Mouse (Mus musculus): ENCODE data around the gene Meis1. TPM values are rescaled to one million over a fixed set of nuclear protein-coding genes. Genes with fewer than 3 reads are reported as not detected.
A peak's percentile ranks its signal among the peaks of the same experiment; 100 is the strongest.

The Meis1 gene
- total RNA-seq, 2 experiments from 2014 or later = 37.8 to 41.6 TPM

DNA sequence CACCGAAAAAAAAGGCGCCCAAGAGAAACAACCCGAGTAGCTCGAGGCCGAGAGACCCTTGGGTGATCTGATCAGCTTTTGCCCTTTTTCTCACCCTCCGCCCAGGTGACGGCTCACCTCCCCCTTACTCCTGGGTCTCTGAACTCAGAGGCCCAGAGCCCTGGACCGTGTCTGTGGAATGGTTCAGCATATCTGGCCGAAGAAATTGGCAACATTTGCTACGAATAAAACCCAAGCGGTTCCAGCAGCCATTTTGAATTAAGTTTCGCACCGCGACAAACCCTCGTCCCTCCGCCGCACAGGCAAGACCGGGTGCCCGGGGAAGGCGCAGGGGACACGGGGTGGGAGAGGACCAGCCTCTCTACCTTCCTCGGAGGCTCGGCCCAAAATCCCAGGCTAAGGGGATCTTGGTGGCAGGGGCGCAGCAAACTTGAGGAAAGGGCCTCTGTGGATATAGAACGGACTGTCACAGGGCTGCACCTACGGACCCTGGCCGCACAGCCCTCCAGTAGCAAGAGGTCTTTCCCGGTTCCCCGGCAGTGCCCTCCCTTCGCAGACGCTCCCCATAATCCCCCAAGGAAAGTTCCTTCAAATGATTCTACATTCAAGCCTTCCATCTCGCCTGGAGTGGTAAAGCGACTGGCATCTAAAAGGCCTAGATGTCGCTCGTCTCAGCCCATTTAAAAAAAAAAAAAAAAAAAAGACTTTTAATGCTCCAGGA is 4.2 kb downstream of the Meis1 start:
- peak; percentile 58 for DNase-seq

DNA sequence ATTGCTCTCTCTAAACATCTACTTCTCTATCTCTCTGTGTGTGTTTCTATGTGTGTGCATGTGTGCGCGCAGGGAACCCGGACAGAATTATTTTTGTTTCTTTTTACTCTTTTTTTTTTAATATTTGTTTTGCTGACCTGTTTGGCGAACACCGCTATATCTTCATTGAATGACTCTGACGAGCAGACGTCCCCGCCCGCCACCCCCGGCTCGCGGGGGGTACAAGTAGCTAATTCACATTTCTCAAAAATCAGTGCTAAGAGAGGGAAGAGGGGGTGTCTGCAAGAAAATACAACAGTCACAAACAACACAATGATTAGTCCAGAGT is 4.7 kb downstream of the Meis1 start:
- DNase-seq = no peak

DNA sequence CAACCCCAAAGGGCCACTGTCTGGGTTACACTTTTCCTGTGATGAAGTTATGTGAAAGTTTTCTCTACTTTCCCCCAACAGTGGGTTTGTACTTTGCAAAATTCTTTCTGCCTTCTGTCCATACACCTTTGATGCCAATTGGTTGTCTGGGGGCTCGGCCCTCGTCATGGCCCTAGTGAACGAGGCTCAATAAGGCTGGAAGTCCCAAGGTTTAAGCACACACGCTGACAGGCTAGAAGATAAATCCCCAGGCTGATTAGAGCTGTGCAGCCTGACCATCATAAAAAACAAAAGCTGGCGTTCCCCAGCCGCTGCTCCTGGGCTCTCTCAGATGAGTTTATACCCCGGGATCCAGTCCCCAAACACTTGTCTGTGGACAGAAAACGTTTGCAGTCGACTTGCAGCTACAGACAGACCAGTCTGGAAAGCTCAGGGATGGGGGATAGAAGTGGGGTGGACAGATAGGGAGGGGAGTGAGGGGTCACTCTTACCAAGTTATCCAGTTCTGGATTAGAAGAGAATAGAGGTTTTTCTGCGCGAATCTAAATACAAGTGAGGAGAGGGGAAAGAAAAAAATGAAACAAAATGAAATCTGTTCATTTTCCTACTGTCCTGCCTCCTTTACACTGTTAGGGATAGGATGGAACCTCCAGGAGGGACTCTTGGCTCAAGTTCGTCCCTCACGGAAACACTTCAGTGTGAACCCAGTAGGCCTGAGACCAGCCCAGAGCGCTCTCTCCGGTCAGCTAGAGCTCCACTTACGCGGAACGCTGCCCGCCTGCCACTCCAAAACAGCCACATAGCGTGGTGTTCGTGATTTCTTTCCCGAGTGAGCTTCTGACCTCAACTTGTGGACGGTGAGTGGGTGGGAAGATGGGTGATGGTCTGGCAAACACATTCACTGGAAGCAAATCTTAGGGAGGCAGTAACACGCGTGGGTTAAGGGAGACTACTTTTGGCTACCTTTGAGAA is 5.4 kb downstream of the Meis1 start:
- DNase-seq = peak; percentile 64

DNA sequence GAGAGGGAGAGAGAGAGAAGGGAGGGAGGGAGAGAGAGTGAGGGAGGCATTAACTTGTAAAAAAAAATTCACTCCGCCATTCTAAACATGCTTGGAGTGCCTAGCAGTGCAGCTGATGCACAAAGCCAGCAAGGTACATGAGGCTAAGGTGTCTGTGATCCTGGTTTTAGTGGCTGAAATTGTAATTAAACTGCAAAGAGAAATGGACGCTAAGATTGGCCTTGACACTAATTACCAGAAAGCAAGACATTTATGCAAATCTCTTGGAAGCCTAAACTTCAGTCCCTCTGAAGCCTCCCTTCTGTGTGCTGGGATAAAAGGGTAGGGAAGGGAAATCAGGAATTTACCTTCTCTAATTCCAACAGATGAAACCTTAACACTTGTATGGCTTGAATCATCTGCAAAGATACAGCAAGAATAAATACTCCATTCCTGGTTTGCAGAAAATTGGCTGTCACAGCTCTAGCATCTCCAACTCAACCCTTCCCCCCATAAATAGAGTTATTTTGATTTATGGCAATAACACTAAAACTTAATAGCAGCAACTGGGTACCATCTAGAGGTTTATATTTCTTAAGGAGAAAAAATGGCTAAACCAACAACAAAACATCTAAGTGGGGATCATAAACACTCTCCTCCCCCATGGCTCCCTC is 6.2 kb downstream of the Meis1 start:
- no peak for DNase-seq

DNA sequence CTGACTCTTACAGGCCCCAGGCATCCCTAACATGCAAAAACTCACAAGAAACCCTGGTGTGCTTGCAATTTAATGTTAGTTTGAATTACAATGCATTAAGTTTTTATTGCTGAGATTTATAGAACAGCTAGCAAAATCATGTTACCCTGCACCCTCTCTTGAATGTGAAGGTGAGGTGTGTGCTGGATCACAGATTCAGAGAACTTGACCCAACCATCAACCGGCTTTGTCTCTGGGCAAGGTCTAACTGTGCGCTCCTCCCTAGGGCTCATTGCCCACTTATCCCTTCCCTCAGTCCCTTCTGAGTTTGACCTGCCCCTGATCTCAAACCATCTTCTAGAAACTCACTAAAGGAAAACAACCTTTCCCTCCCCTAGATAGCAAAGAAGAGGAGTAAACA is 6.8 kb downstream of the Meis1 start:
- no peak for DNase-seq

DNA sequence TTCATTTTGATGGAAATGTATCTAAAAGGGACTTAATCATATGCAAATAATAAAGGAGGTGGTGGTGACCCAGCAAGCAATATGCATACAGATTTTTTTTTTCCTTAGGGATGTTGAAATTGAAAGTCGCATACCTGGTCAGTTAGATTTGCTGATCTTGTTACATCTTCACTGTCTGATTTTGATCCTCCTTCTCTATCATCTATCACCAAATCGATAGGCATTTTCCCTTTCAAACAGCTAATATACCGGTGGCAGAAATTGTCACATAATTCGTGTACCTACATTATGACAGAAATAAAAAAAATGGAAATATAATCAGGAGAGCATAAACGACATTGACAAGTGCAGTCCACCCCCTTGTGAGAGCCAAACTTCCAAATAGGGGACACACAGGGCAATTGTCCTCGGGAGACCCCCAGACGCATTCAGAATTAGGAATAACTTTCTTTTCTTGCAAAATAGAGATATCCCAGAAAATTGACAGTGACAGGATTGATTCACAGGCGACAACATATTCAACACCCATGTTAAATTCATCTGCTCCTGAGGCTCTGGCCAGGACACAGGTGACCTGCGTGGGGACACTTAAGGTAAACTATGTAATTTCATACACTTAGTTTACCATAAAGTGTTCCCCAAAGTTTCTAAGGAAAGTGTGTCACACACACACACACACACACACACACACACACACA is 7.5 kb downstream of the Meis1 start:
- DNase-seq = no peak

DNA sequence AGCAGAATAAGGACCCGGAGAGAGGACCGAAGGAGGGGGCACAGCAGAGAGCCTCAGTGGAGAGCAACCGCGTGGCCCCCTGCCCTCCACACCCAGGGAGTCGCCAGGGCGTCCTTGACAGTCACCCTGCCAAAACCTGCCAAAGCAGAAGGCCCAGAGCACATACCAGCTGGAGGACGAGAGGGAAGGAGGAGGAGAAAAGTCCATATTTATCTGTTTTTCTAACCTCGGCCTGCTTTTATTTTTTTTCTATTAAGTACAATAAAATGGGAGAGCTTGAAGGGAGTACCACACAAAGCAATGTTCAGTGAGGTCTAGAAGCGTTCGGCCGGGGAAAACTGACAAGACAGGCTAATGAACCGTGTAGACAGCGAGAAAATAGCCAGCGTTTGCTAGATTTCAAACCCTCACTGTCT is 8.4 kb downstream of the Meis1 start:
- DNase-seq = peak; percentile 56

DNA sequence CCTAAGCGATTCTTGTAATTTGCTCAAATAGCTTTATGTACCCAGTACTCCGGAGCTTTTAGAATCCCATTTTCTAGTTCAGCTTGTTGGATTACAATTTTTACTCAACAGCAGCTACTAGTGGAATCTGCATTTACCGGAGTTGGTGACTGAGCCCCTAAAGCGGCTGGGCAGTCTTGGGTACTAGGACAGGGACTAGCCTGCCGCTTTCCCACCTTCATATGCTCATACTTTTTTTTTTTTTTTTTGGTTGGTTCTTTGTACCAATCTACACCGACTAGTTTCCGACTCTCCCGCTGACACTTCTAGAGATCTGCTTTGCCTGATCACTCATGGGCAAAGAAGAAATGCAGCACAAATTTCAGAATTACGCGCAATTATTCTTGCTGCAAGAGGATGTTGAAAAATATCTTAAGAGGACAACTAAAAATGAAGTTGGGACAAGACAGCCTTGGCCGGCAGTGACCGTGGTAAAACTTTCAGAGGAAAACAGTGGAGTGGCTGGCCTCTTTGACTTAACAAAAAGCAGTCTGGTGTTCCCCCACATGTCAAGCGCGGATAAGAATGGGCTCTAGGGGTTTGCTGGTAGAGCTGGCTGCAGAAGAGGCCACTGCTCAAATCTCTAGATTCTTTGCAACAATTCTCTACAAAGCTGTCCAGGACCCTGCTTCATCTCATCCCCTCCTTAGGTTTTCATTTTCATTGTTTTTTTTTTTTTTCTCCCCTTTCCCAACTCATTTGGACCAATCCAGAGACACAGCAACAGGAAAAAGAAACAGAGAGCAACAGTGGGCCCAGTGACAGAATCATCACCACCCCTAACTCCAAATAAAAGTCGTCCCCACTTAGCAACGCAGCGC is 9.0 kb downstream of the Meis1 start:
- DNase-seq = peak; percentile 34

DNA sequence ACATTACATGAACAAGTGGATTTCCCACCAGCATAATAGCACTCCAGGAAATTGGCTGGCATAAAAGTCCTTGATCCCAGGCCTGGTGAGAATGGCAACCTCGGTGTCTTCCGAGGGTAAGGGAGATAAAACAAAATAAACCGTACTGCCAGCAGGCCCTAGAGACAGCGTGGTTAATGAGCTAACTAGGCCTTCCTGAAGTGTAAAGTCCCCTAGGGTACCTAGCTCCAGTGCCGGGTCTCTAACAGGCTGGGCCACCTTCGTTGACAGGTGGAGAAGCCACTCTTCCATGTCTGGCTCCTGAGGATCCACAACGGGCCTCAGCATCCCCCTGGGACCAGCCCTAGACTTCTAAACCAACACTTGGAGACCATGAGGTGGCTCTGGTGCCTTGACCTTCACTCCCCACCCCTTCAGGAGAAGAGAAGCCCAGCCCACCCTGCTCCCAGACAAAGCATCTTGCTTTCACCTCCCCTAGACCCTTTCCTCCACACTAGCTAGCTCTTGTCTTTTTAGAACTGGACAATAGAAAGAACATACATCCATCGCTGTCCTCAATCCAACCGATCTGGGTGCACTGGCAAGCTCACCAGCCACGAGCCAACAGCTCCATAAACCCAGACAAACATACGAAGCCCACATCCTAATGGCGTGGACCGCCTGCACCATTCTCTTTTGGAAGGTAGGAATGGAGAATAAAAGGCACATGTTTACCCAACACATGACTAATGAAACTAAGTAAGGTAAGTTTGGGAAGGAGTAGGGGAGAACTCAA is 10.0 kb downstream of the Meis1 start:
- DNase-seq = no peak

DNA sequence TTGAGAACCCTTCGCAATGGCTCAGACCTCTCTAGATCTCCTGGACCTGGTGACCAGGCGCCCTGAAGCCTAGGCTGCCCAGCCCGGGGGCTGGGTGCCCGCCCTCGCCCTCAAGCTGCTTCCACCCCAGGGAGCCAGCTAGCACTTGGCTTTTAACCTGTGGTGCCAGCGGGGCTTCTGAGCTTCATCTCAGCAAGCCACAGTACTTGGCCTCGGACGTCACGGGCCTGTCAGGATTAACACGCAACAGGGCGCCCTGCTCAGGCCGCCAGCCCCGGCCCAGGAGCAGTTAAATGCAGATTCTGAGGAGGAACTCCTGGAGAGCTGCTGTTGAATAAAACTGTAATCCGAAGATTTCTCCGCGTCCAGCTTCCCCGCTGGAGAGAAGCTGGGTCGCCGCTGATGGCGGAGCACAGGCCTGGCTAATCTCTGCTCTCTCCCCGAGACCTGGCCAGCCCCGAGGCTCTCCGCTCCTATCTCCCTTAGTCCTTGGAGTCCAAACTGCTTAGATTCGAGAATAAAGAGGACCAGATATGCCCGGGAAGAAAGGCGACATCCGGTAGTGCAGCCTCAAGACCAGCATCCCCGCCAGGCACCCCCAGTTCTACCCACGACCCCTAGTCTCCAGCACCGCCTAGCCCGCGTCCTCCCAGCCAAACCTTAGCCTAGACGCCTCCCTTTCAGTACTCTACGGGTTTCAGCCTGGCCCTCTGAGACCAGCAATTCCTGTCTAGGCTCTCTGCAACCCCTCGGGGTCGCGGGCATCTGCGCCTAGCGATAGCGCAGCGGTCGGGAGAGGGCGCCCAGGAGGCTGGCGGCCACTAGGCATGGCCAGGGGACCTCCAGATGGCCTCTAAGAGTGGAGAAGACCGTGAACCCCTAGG is 11.0 kb downstream of the Meis1 start:
- DNase-seq = peak; percentile 64

DNA sequence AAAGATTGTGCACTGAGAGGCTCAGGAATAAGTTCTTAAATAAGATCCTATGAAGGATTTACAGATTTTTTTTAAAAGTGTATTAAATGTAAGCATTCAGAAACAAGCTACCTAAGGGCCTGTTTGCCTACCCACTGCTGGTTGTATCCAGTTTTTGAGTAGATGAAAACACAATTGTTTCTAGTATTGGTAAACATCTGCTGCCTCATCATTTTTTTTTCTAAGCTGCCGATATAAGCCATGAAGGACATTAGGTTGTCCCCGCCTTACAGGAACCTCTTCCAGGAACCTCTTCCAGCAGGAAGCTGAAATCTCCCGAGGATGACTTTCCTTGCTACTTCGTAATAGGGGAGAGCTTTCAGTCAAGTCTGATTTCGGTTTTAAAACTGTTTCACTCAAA is 11.7 kb downstream of the Meis1 start:
- no peak for DNase-seq

DNA sequence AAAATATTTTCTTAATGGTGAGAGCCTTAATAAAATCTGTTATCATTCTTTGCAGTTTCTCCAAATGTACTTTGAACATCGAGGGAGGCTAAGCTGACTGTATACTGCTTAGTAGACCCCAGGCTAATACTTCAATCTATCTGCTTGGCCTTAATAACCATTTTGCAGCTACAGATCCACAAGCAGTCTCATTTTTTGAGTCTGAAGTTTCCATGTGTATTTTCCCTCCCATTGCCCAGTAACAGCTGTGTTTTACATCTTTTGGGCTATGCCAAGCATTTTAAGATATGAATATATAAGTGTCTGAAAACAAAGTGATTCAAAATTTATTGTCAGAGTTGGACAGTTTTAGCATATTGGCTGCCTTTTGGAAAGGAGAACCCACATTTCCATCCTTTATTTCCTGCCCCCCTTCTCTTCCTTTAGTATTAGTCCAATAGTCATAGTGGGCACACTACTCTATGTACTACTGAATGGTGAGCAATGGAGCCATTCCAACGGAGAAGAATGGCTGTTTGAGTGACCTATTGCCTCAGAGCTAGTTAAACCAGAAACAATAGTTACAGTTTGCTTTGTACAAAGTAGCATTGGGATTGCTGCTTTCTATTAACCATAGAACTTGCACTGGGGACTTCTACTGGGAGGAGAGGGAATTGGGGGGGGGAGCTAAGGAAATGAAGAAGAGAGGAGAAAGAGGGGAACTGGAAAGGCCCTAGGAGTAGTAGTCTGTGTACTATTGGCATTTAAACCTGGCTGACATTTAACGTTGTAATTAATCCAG is 12.7 kb downstream of the Meis1 start:
- no peak for DNase-seq

DNA sequence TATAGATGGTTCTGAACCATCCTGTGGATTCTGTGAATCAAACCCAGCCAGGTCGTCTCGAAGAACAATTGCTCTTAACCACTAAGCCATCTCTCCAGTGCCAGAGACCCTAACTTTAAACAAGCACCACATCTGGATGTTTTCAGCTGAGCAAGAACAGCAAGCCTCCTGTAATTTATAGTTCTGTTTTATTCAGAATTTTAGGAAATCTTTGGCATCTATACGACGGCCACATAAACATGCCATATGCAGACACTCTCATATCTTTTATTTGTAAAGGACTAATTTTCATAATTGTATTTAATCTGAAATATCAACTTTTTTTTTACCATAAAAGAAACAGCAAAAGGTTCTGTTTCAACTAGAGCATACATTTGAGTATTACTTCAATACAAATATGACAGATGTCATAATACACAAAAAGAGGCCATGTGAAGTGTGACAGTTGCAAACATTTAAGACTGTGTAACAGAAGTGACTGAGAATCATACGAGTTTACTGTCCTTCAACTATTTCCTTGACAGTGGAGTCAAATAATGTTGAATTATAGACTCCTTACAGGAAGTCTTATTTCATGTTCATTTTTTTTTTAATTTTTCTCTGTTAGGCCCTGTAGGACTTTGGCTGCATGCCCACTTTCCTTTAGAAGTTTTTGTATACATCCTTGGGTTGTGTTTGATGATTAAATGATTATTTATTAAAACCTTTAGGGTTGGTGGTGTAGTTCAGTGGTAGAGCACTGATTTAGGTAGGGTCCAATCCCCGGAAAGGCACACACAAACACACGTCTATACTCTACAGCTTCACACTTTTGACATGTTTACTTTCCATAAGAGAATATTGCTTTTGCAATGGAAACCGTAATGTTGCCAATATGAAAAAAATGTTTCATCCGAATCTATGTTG is 13.5 kb downstream of the Meis1 start:
- no peak for DNase-seq

DNA sequence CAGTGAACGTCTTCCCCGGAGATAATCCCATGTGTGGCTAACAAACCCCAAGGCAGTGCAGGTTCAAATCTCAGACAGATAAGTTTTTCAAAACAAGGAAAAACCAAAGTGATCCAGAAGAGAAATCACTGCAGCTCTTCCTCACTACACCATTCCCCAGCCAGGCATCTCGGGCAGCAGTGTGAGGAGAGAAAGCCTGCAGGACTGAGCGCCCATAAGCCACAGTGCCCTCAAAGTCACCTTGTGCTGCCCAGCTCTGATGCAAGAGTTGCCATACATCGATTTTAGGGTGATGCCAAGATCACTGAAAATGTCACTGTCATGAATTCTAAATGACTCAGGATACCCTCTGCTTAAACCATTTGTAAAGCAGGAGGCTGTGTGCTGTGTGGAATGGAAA is 15.7 kb downstream of the Meis1 start:
- DNase-seq = no peak

DNA sequence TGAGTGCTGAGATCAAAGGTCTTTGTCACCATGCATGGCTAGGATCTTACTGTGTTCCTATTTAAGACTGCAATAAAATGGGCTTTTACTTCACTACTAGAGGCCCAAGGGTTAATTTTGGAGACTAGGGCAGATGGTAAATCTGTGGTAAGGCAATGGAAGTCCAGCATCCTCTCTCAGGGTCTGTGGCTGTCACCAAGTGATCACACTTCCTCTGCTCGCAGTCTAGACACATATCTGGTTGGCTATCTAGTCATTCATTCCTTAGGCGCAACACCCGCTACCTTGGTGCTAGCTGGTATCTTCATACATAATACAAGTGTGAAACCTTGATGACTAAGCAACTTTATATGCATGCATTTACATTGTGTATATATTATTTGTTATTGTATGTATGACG is 22.0 kb downstream of the Meis1 start:
- no peak for DNase-seq

DNA sequence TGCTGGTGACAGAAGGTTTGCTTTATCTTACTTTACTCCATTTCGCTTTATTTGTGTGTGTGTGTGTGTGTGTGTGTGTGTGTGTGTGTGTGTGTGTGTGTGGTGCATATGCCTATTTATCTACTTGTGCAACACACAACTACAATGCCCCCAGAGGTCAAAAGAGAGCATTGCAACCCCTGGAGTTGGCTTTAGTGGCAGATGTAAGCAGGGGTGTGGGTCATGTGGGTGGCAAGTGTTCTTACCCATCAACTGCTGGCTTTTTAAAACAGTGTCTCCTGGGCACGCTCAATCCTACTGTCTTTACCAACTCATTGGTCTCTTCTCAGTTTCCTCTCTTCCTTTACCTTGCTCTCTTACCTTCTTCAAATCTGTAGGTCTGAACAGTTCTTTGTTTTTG is 22.5 kb downstream of the Meis1 start:
- DNase-seq = no peak

DNA sequence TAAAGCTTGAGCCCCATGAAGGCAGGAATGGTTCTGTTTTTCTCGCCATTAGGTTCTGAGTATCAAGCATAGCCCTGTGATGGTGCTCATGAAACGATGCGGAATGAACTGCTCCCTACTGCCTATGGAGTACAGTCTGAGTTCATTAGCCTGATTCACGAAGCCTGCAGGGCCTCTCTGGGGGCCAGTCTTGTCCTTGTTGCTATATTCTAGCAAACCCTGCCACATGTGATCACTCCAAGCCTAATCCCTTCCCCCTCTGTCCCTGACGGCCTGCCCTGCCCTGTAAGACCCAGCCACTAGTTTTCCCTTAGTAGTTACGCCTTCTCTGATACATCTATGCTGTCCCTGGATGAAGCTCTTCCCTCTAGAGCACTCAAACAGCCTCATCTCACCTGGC is 26.0 kb downstream of the Meis1 start:
- no peak for DNase-seq

DNA sequence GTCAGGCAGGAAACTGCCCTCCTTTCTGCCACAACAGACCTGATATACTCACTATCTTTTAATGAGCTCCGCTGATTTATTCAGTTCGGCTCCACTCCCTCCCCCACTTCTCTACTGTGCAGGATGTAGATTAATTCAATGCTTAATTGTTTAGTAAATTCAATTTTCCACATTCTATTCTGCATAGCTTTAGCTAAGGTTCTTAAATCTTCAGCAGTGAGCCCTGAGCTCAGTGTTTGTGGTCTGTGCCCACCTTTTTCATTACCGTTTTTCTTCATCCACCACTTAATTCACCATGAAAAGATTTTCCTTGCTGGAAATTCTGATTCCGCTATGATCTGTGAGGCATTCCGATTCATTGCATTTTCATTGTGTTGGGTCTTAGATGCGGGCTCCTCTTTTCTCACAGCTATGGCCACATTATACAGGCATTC is 28.5 kb downstream of the Meis1 start:
- no peak for DNase-seq

Data from heart, postnatal 4 days (tissue).